14 mouse cellular contexts compared by ENCODE assay signal in genomic region chr1:191348996-191349395, GRCm38 (mm10). TPM values are rescaled to one million over a fixed set of nuclear protein-coding genes. Genes with fewer than 3 reads are reported as not detected.
DNase-seq lines count a peak whose midpoint lies in the region; ATAC-seq and TF ChIP-seq lines count a peak whose summit lies in the region.
"Had no signal": no experiment of that assay in that cellular context is flagged by ENCODE, and none has a peak within 500 bp of the region (broad histone marks: within the 10 kb centered on the region; RNA-seq: fewer than 3 reads in every experiment).

No protein-coding gene starts in this region.

- peak overlapping the region; percentile 11 for H3K4me2 ChIP-seq in heart, embryonic 14.5 days (ENCODE audit: low read length)
- peak overlapping the region; percentile 25; the same call in 1 of the 2 replicates for H3K4me2 ChIP-seq in lung, embryonic 14.5 days
- no peak overlapping the region for H3K4me2 ChIP-seq in liver, embryonic 16.5 days (ENCODE audit: low read depth, low read length)
- H3K4me2 ChIP-seq: embryonic facial prominence, embryonic 15.5 days; forebrain, embryonic 12.5 days; hindbrain, embryonic 15.5 days; limb, embryonic 15.5 days; neural tube, embryonic 12.5 days had no signal

- no peaks in the 10 kb centered on the region for H3K27me3 ChIP-seq in heart, embryonic 14.5 days (ENCODE audit: control insufficient read depth, insufficient read depth, low read length)
- H3K27me3 ChIP-seq in lung, embryonic 14.5 days (ENCODE audit: insufficient read depth, low read length) = no peaks in the 10 kb centered on the region
- no peaks in the 10 kb centered on the region for H3K27me3 ChIP-seq in liver, embryonic 16.5 days (ENCODE audit: control insufficient read depth, insufficient read depth, low read depth, low read length)
- H3K27me3 ChIP-seq: embryonic facial prominence, embryonic 15.5 days; forebrain, embryonic 12.5 days; hindbrain, embryonic 15.5 days; limb, embryonic 15.5 days; neural tube, embryonic 12.5 days had no signal

- DNase-seq in heart, postnatal 36 days = no peak
- peak; percentile 88 for DNase-seq in lung, embryonic 14.5 days
- no peak for DNase-seq in lung, adult 2 months
- DNase-seq in heart, postnatal 10 days = peak; percentile 40 to 53
- no peak for DNase-seq in adrenal gland, postnatal 14 days
- DNase-seq: kidney, postnatal 14 days; right cerebral cortex, postnatal 4 days had no signal

- H3K27ac ChIP-seq in heart, embryonic 14.5 days (replicated peaks in 1 of 2; ENCODE audit: control insufficient read depth in 1 of 2, insufficient read depth in 1 of 2, low read depth in 2 of 2, low read length in 2 of 2) = peak overlapping the region; percentile 70 to 75
- peak overlapping the region; percentile 65 for H3K27ac ChIP-seq in lung, embryonic 14.5 days (ENCODE audit: low read depth)
- 0 out of 2 replicates have a peak overlapping the region, but pooled peaks have one; percentile 3 for H3K27ac ChIP-seq in liver, embryonic 16.5 days (ENCODE audit: low read length)
- H3K27ac ChIP-seq: embryonic facial prominence, embryonic 15.5 days; forebrain, embryonic 12.5 days; hindbrain, embryonic 15.5 days; limb, embryonic 15.5 days; neural tube, embryonic 12.5 days had no signal

- H3K36me3 ChIP-seq in heart, embryonic 14.5 days (ENCODE audit: control insufficient read depth, insufficient read depth, low read length) = peaks cover 79% of the 10 kb centered on the region
- H3K36me3 ChIP-seq in lung, embryonic 14.5 days (ENCODE audit: insufficient read depth) = peaks cover 65% of the 10 kb centered on the region
- peaks cover 19% of the 10 kb centered on the region for H3K36me3 ChIP-seq in liver, embryonic 16.5 days (ENCODE audit: control insufficient read depth, insufficient read depth)

- H3K4me3 ChIP-seq in heart, embryonic 14.5 days (ENCODE audit: control insufficient read depth in 1 of 2, insufficient read depth in 1 of 2, low read depth in 1 of 2, low read length in 2 of 2) = no peak overlapping the region
- H3K4me3 ChIP-seq in lung, embryonic 14.5 days (ENCODE audit: low read depth, low read length) = no peak overlapping the region
- no peak overlapping the region for H3K4me3 ChIP-seq in lung, adult 2 months (replicated peaks; ENCODE audit: extremely low read depth, low read depth, low read length)
- H3K4me3 ChIP-seq in liver, embryonic 16.5 days (ENCODE audit: low read depth, low read length) = no peak overlapping the region
- H3K4me3 ChIP-seq: embryonic facial prominence, embryonic 15.5 days; forebrain, embryonic 12.5 days; hindbrain, embryonic 15.5 days; limb, embryonic 15.5 days; neural tube, embryonic 12.5 days had no signal

- TF ChIP-seq CTCF in lung, embryonic 14.5 days (IDR thresholded peaks at IDR 0.05; ENCODE audit: low read depth) = no peak
- TF ChIP-seq CTCF in lung, adult 2 months (IDR thresholded peaks at IDR 0.05; ENCODE audit: insufficient read depth, low read length) = no peak

- 0 out of 2 replicates have a peak overlapping the region, but pooled peaks have one; percentile 18 for H3K9ac ChIP-seq in heart, embryonic 14.5 days (ENCODE audit: low read length)
- peak overlapping the region; percentile 14; the same call in 1 of the 2 replicates for H3K9ac ChIP-seq in lung, embryonic 14.5 days
- H3K9ac ChIP-seq in liver, embryonic 16.5 days (ENCODE audit: low read depth, low read length) = no peak overlapping the region
- H3K9ac ChIP-seq: embryonic facial prominence, embryonic 15.5 days; forebrain, embryonic 12.5 days; hindbrain, embryonic 15.5 days; limb, embryonic 15.5 days; neural tube, embryonic 12.5 days had no signal

- H3K4me1 ChIP-seq in heart, embryonic 14.5 days (ENCODE audit: control insufficient read depth in 2 of 2, insufficient read depth in 2 of 2, low read length in 2 of 2) = peaks cover 14 to 26% of the 10 kb centered on the region in 2 experiments
- H3K4me1 ChIP-seq in lung, embryonic 14.5 days (ENCODE audit: insufficient read depth) = no peaks in the 10 kb centered on the region
- no peaks in the 10 kb centered on the region for H3K4me1 ChIP-seq in lung, adult 2 months (ENCODE audit: control insufficient read depth, insufficient read depth, low read length)
- no peaks in the 10 kb centered on the region; the same call in 1 of the 2 replicates for H3K4me1 ChIP-seq in liver, embryonic 16.5 days (ENCODE audit: control insufficient read depth, low read depth, low read length)
- H3K4me1 ChIP-seq: forebrain, embryonic 12.5 days; hindbrain, embryonic 15.5 days; neural tube, embryonic 12.5 days had no signal

- no peaks in the 10 kb centered on the region for H3K9me3 ChIP-seq in heart, embryonic 14.5 days (ENCODE audit: control insufficient read depth, low read length)
- no peaks in the 10 kb centered on the region for H3K9me3 ChIP-seq in lung, embryonic 14.5 days (ENCODE audit: low read depth, low read length)
- no peaks in the 10 kb centered on the region for H3K9me3 ChIP-seq in liver, embryonic 16.5 days (replicated peaks; ENCODE audit: control insufficient read depth, low read length)
- H3K9me3 ChIP-seq: embryonic facial prominence, embryonic 15.5 days; forebrain, embryonic 12.5 days; hindbrain, embryonic 15.5 days; limb, embryonic 15.5 days; neural tube, embryonic 12.5 days had no signal

- TF ChIP-seq POLR2A in lung, adult 2 months (IDR thresholded peaks at IDR 0.05; ENCODE audit: borderline replicate concordance, extremely low read depth, low read depth, low read length) = no peak

- 5% methylated on average over 5 of the region's 5 CpGs for WGBS in heart, embryonic 14.5 days
- WGBS in lung, embryonic 14.5 days = 8% methylated on average over 5 of the region's 5 CpGs
- 31% methylated on average over 5 of the region's 5 CpGs for WGBS in lung, adult 2 months
- 52% methylated on average over 5 of the region's 5 CpGs for WGBS in liver, embryonic 16.5 days (ENCODE audit: insufficient replicate concordance)

- peak; percentile 63; the same call in 1 of the 2 replicates for ATAC-seq in heart, embryonic 14.5 days (ENCODE audit: insufficient number of reproducible peaks, insufficient read depth, low FRiP score, low read depth)
- peak; percentile 93 for ATAC-seq in lung, embryonic 14.5 days (ENCODE audit: insufficient read depth)
- 0 out of 2 replicates have a peak, but pooled peaks have one; percentile 20 for ATAC-seq in liver, embryonic 16.5 days (ENCODE audit: low read depth)

- intact Hi-C loops in heart, postnatal 36 days (cut with DNase I) = loop anchor here (5.0 kb wide), 1 partner anchor 37 kb away; no protein-coding TSS in a partner anchor
- intact Hi-C loops in heart, postnatal 10 days (cut with DNase I) = no loop called here

RNA-seq across cellular contexts. Expression of gene Tmem206, which starts 23.3 kb away (rescaled TPM):
- polyA plus RNA-seq in heart, embryonic 14.5 days (2014; fragmentation: Nextera tagmentation; extraction: Ambion mirVana) = 18.5 and 20.9 TPM in 2 replicates
- 1 to 10 TPM; 3.2 to 4.2 TPM for total RNA-seq in heart, postnatal 36 days (2021)
- 22.7 TPM in 2 replicates for polyA plus RNA-seq in lung, embryonic 14.5 days (2014; fragmentation: Nextera tagmentation; extraction: Ambion mirVana)
- 8.0 and 8.4 TPM in 2 replicates for polyA plus RNA-seq in lung, adult 2 months (2012; rRNA removed)
- total RNA-seq in heart, postnatal 10 days (2021) = 1 to 10 TPM; 4.4 to 7.0 TPM
- polyA plus RNA-seq in liver, embryonic 16.5 days (2015; fragmentation: Nextera tagmentation; extraction: Ambion mirVana) = 5.9 and 6.1 TPM in 2 replicates
- total RNA-seq in adrenal gland, postnatal 14 days (2021) = 6.2 and 6.8 TPM in 2 replicates

RNA-seq across cellular contexts. Expression of gene Nenf, which starts 31.0 kb away (rescaled TPM):
- 138 and 157 TPM in 2 replicates for polyA plus RNA-seq in heart, embryonic 14.5 days (2014; fragmentation: Nextera tagmentation; extraction: Ambion mirVana)
- total RNA-seq in heart, postnatal 36 days (2021) = 100 to 1,000 TPM; 105 to 108 TPM
- polyA plus RNA-seq in lung, embryonic 14.5 days (2014; fragmentation: Nextera tagmentation; extraction: Ambion mirVana) = 116 and 117 TPM in 2 replicates
- polyA plus RNA-seq in lung, adult 2 months (2012; rRNA removed) = 164 and 224 TPM in 2 replicates
- 100 to 1,000 TPM; 107 to 116 TPM for total RNA-seq in heart, postnatal 10 days (2021)
- polyA plus RNA-seq in liver, embryonic 16.5 days (2015; fragmentation: Nextera tagmentation; extraction: Ambion mirVana) = 22.0 and 25.5 TPM in 2 replicates
- 89.6 and 91.5 TPM in 2 replicates for total RNA-seq in adrenal gland, postnatal 14 days (2021)

RNA-seq across cellular contexts. Expression of gene Ppp2r5a, which starts 54.1 kb away (rescaled TPM):
- polyA plus RNA-seq in heart, embryonic 14.5 days (2014; fragmentation: Nextera tagmentation; extraction: Ambion mirVana) = 55.0 and 62.4 TPM in 2 replicates
- 100 to 1,000 TPM in 1 of 2 experiments, 10 to 100 TPM in 1; 97.7 to 101 TPM for total RNA-seq in heart, postnatal 36 days (2021)
- polyA plus RNA-seq in lung, embryonic 14.5 days (2014; fragmentation: Nextera tagmentation; extraction: Ambion mirVana) = 40.8 and 42.7 TPM in 2 replicates
- polyA plus RNA-seq in lung, adult 2 months (2012; rRNA removed) = 91.0 and 94.6 TPM in 2 replicates
- 100 to 1,000 TPM; 113 to 127 TPM for total RNA-seq in heart, postnatal 10 days (2021)
- 9.8 and 11.3 TPM in 2 replicates for polyA plus RNA-seq in liver, embryonic 16.5 days (2015; fragmentation: Nextera tagmentation; extraction: Ambion mirVana)
- total RNA-seq in adrenal gland, postnatal 14 days (2021) = 193 and 243 TPM in 2 replicates

Comparison
In these comparisons a context has a peak if more than half of its experiments do, and no peak if none do; other contexts are left out.
1. DNase-seq: peak in lung, embryonic 14.5 days (single experiment) and heart, postnatal 10 days (2 of 2); none in heart, postnatal 36 days (0 of 2), lung, adult 2 months (single experiment) and adrenal gland, postnatal 14 days (single experiment).
2. ATAC-seq: peak in every context shown above with its lines; median percentile 93 in lung, embryonic 14.5 days; 63 in heart, embryonic 14.5 days; 20 in liver, embryonic 16.5 days.
3. H3K27ac ChIP-seq: peak in every context shown above with its lines; median percentile 72 in heart, embryonic 14.5 days; 65 in lung, embryonic 14.5 days; 3 in liver, embryonic 16.5 days.